In genomic region chr4:136456516-136457218, GRCm38 (mm10) we compare ENCODE assay signal across 15 mouse cellular contexts. TPM values are rescaled to one million over a fixed set of nuclear protein-coding genes. Genes with fewer than 3 reads are reported as not detected.
"Had no signal": no experiment of that assay in that cellular context is flagged by ENCODE, and none has a peak within 500 bp of the region (broad histone marks: within the 10 kb centered on the region; RNA-seq: fewer than 3 reads in every experiment).

No protein-coding gene starts in this region.

- DNase-seq: kidney, postnatal 14 days; kidney, postnatal 4 days; liver; lung, adult 18-20 months; lung, postnatal 10 days; lung, postnatal 36 days; midbrain, embryonic 14.5 days; right cerebral cortex, adult 18-20 months; right cerebral cortex, postnatal 14 days; right cerebral cortex, postnatal 4 days; thymus, adult 2 months; thymus, postnatal 14 days; thymus, postnatal 4 days had no signal

- ATAC-seq: liver, embryonic 12.5 days had no signal

RNA-seq across cellular contexts. Expression of gene 6030445D17Rik, which starts 5.4 kb away (rescaled TPM):
- total RNA-seq: megakaryocyte-erythroid progenitor cell, adult 5-6 weeks had no signal

RNA-seq across cellular contexts. Expression of gene Htr1d, which starts 33.3 kb away (rescaled TPM):
- total RNA-seq: megakaryocyte-erythroid progenitor cell, adult 5-6 weeks had no signal
